Mouse (Mus musculus) hindbrain, embryonic 11.5 days (tissue): ENCODE data around the gene Gm45716. TPM values are rescaled to one million over a fixed set of nuclear protein-coding genes. Genes with fewer than 3 reads are reported as not detected.

Experiments used
- ATAC-seq: fragments of 200-750 bp; cut with Nextera tagmentation; 2 replicates; pipeline ENCODE4 v1.8.0; 2017; ENCODE audit warnings: mild to moderate bottlenecking, moderate TSS enrichment, moderate library complexity; ENCODE audit not compliant: low FRiP score
- DNase-seq: peaks from one replicate; pipeline ENCODE4 v3.0.0-alpha.2; 2015; ENCODE audit warnings: low spot score
- H3K27ac ChIP-seq: fragments of 300-500 bp; sonication (generic); 2 replicates; pipeline ENCODE4 v1.5.1; 2014; ENCODE audit warnings: mild to moderate bottlenecking, low read depth, low read length
- H3K27me3 ChIP-seq: fragments of 300-500 bp; sonication (generic); 2 replicates; pipeline ENCODE4 v1.6.1; 2014; ENCODE audit warnings: mild to moderate bottlenecking, low read length, moderate library complexity, mixed read lengths; ENCODE audit not compliant: control insufficient read depth, insufficient read depth
- H3K36me3 ChIP-seq: fragments of 300-500 bp; sonication (generic); 2 replicates; pipeline ENCODE4 v1.6.1; 2014; ENCODE audit warnings: mild to moderate bottlenecking, low read length, moderate library complexity, mixed read lengths; ENCODE audit not compliant: control insufficient read depth, insufficient read depth
- H3K4me1 ChIP-seq: fragments of 300-500 bp; sonication (generic); replicated peaks from 2 replicates; pipeline ENCODE4 v1.6.1; 2014; ENCODE audit warnings: low read length, mixed read lengths; ENCODE audit not compliant: control insufficient read depth, insufficient read depth
- H3K4me2 ChIP-seq: fragments of 300-500 bp; sonication (generic); replicated peaks from 2 replicates; pipeline ENCODE4 v1.6.1; 2014; ENCODE audit warnings: mild to moderate bottlenecking, low read depth, low read length
- H3K4me3 ChIP-seq: fragments of 300-500 bp; sonication (generic); 2 replicates; pipeline ENCODE4 v1.5.1; 2014; ENCODE audit warnings: low read depth, low read length
- H3K9ac ChIP-seq: fragments of 300-500 bp; sonication (generic); 2 replicates; pipeline ENCODE4 v1.6.1; 2014; ENCODE audit warnings: low read depth, low read length
- H3K9me3 ChIP-seq: fragments of 300-500 bp; sonication (generic); 2 replicates; pipeline ENCODE4 v1.6.1; 2016; ENCODE audit warnings: low read length; ENCODE audit not compliant: control insufficient read depth
- WGBS: fragments of 180-500 bp; shearing (Covaris S2); extraction: QIAGEN DNeasy Blood & Tissue Kit; methylation state at CpG from one replicate; pipeline ENCODE4 v1.1.7; 2014; 5-methylcytosine and 5-hydroxymethylcytosine counted together
- polyA plus RNA-seq: library from polyadenylated mRNA; unstranded; fragments of >200 nt; fragmentation: Nextera tagmentation; extraction: Ambion mirVana; gene quantifications from 2 replicates; pipeline ENCODE4 v1.2.1, GENCODE M21; 2014

The Gm45716 gene
- polyA plus RNA-seq, 1 experiment from 2014 or later: 17.8 TPM

- no peaks in the 10 kb centered on the region for H3K36me3 ChIP-seq
- H3K9me3 ChIP-seq: no peaks in the 10 kb centered on the region
- WGBS: 17% methylated on average over 2 of the region's 2 CpGs
- H3K4me2 ChIP-seq: no peak overlapping the region
- H3K4me3 ChIP-seq: no peak overlapping the region
- no peak overlapping the region for H3K27ac ChIP-seq
- no peaks in the 10 kb centered on the region for H3K4me1 ChIP-seq
- no peak overlapping the region for H3K9ac ChIP-seq
- H3K27me3 ChIP-seq: no peaks in the 10 kb centered on the region
- no peak for DNase-seq
- ATAC-seq: no peak
Measured at GRCm38 (mm10) chr11:90238657-90239056, 51.2 kb downstream of the Gm45716 start.

- H3K4me2 ChIP-seq: no peak overlapping the region
- 16% methylated on average over 6 of the region's 6 CpGs for WGBS
- H3K27ac ChIP-seq: no peak overlapping the region
- no peaks in the 10 kb centered on the region for H3K4me1 ChIP-seq
- DNase-seq (no peak), ATAC-seq (no peak)
- H3K9me3 ChIP-seq: no peaks in the 10 kb centered on the region
- no peaks in the 10 kb centered on the region for H3K36me3 ChIP-seq
- H3K27me3 ChIP-seq: no peaks in the 10 kb centered on the region
- H3K9ac ChIP-seq: no peak overlapping the region
- no peak overlapping the region for H3K4me3 ChIP-seq
Measured at GRCm38 (mm10) chr11:90240652-90241330, 53.3 kb downstream of the Gm45716 start.

- Histone ChIP-seq H3K27me3 (no peaks in the 10 kb centered on the region), H3K36me3 (no peaks in the 10 kb centered on the region), H3K27ac (no peak overlapping the region), H3K4me1 (no peaks in the 10 kb centered on the region), H3K9me3 (no peaks in the 10 kb centered on the region), H3K4me3 (no peak overlapping the region), H3K9ac (no peak overlapping the region), H3K4me2 (no peak overlapping the region)
- ATAC-seq (no peak), DNase-seq (no peak)
- 93% methylated on average over 2 of the region's 2 CpGs for WGBS
Measured at GRCm38 (mm10) chr11:90241874-90242273, 54.4 kb downstream of the Gm45716 start.

GRCm38 (mm10) chr11:90243300-90243699 is 55.8 kb downstream of the Gm45716 start:
- WGBS: 95% methylated on average over 2 of the region's 2 CpGs
- Histone ChIP-seq H3K27ac (no peak overlapping the region), H3K4me3 (no peak overlapping the region), H3K27me3 (no peaks in the 10 kb centered on the region), H3K9me3 (no peaks in the 10 kb centered on the region), H3K9ac (no peak overlapping the region), H3K4me2 (no peak overlapping the region), H3K36me3 (no peaks in the 10 kb centered on the region), H3K4me1 (no peaks in the 10 kb centered on the region)
- DNase-seq (no peak), ATAC-seq (no peak)

- Histone ChIP-seq H3K27ac (no peak overlapping the region), H3K9ac (no peak overlapping the region), H3K4me1 (0 out of 2 replicates have a peak, but pooled peaks cover 1% of the 10 kb centered on the region), H3K4me2 (no peak overlapping the region), H3K9me3 (no peaks in the 10 kb centered on the region), H3K36me3 (no peaks in the 10 kb centered on the region), H3K27me3 (no peaks in the 10 kb centered on the region), H3K4me3 (no peak overlapping the region)
- no peak for DNase-seq
- no peak for ATAC-seq
- 81% methylated on average over 6 of the region's 6 CpGs for WGBS
Measured at GRCm38 (mm10) chr11:90245630-90246029, 58.1 kb downstream of the Gm45716 start.

- no peaks in the 10 kb centered on the region for H3K36me3 ChIP-seq
- DNase-seq (no peak), ATAC-seq (no peak)
- H3K4me3 ChIP-seq: no peak overlapping the region
- H3K4me1 ChIP-seq: 0 out of 2 replicates have a peak, but pooled peaks cover 2% of the 10 kb centered on the region
- no peak overlapping the region for H3K4me2 ChIP-seq
- no peaks in the 10 kb centered on the region for H3K27me3 ChIP-seq
- no peak overlapping the region for H3K9ac ChIP-seq
- H3K27ac ChIP-seq: no peak overlapping the region
- H3K9me3 ChIP-seq: no peaks in the 10 kb centered on the region
- 84% methylated on average over 4 of the region's 4 CpGs for WGBS
Measured at GRCm38 (mm10) chr11:90246676-90247075, 59.2 kb downstream of the Gm45716 start.

- Histone ChIP-seq H3K4me2 (no peak overlapping the region), H3K27ac (no peak overlapping the region), H3K27me3 (no peaks in the 10 kb centered on the region), H3K4me1 (0 out of 2 replicates have a peak, but pooled peaks cover 2% of the 10 kb centered on the region), H3K9ac (no peak overlapping the region), H3K36me3 (no peaks in the 10 kb centered on the region), H3K4me3 (no peak overlapping the region), H3K9me3 (no peaks in the 10 kb centered on the region)
- no peak for DNase-seq
- WGBS: 65% methylated on average over 4 of the region's 4 CpGs
- no peak for ATAC-seq
Measured at GRCm38 (mm10) chr11:90247793-90248192, 60.3 kb downstream of the Gm45716 start.

- WGBS: under 1% methylated on average over 42 of the region's 51 CpGs
- Histone ChIP-seq H3K27ac (peak within 1 kb of the TSS; percentile 81), H3K27me3 (no peaks in the 10 kb centered on the region), H3K9me3 (no peaks in the 10 kb centered on the region), H3K4me2 (peak within 1 kb of the TSS; percentile 82), H3K4me3 (peak within 1 kb of the TSS; percentile 65), H3K9ac (peak within 1 kb of the TSS; percentile 86), H3K4me1 (0 out of 2 replicates have a peak, but pooled peaks cover 2% of the 10 kb centered on the region), H3K36me3 (no peaks in the 10 kb centered on the region)
- peak; percentile 99 for ATAC-seq
- DNase-seq: peak; percentile 97
Measured at GRCm38 (mm10) chr11:90249025-90249650, 61.7 kb downstream of the Gm45716 start, which contains the start of gene Mmd. Mmd (plus strand) TSS chr11:90249456.
